Mouse (Mus musculus): Measurements from ENCODE around the gene Acap1.

DNA sequence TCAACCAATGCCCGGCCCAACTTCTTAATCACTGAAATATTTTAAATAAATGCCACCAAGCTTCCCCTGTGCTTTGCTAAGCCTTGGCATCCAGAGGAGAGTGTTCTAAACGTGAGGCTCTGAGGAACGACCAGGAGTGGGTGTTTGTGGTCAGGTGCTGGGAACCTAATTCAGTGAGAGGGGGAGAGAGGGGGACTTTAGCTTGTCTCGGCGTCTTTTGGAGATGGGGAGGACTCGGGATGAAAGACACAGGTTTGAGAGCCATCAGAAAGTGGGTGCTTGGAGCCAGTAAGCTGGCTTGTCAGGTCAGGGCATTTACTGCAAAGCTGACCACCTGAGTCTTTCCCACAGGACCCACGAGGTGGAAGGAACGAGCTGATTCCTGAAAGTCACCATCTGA lies 36.4 kb upstream of the Acap1 start:
- no peak for TF ChIP-seq GATA1 (IDR thresholded peaks at IDR 0.05; ENCODE audit: borderline replicate concordance, low read length)
- no peak for TF ChIP-seq FLI1 (IDR thresholded peaks at IDR 0.05; ENCODE audit: low read length)
